Mouse (Mus musculus) spleen, adult 2 months (tissue): ENCODE results near the gene Ccdc77.

ENCODE experiments used
- CTCF ChIP-seq: fragments of 200-500 bp; IDR thresholded peaks from 2 replicates; pipeline ENCODE4 v1.5.1; 2011; ENCODE audit warnings: mild to moderate bottlenecking, inconsistent platforms; ENCODE audit not compliant: insufficient read depth, insufficient read length, insufficient replicate concordance; ENCODE audit errors: extremely low read depth
- POLR2A ChIP-seq: fragments of 200-500 bp; IDR thresholded peaks from 2 replicates; pipeline ENCODE4 v1.6.1; 2011; ENCODE audit warnings: low read depth, low read length, inconsistent platforms

DNA sequence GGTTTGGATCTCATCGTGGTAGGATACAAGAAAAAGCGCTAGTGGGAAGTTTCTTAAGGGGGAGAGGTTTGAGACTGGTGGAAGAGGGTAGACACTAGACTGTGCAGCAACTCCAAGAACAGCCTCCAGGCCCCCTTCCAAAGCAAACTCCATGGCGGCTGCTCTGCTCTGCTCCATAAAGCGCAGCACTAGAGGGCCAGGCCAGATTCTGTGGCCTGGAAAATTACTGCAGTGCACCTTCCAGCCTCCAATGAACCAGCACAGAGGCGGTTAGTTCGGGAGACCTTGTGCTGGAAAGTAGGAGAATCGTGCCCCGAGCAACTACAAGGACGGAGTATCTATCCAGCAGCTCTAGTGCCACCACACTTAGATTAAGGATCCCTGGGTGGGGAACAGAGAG, 76.9 kb downstream of the Ccdc77 start:
- TF ChIP-seq CTCF (no peak), POLR2A (no peak)
